Mouse (Mus musculus) heart, embryonic 10.5 days (tissue): ENCODE data around the gene Gm3015. TPM values are rescaled to one million over a fixed set of nuclear protein-coding genes. Genes with fewer than 3 reads are reported as not detected.
"Not testable (repeated sequence)": the region's sequence is repeated elsewhere in the genome, so short reads cannot be mapped to it uniquely, and the experiment has no call there.

Source experiments
- DNase-seq: peaks from one replicate; pipeline ENCODE4 v3.0.0-alpha.2; 2017; ENCODE audit warnings: low spot score
- H3K27ac ChIP-seq: fragments of 300-500 bp; sonication (generic); 2 replicates; pipeline ENCODE4 v1.5.1; 2016; ENCODE audit warnings: mild to moderate bottlenecking
- H3K27me3 ChIP-seq: fragments of 300-500 bp; sonication (generic); 2 replicates; pipeline ENCODE4 v1.6.1; 2016; ENCODE audit warnings: mild to moderate bottlenecking; ENCODE audit not compliant: poor library complexity, insufficient read depth, severe bottlenecking
- H3K36me3 ChIP-seq: fragments of 300-500 bp; sonication (generic); 2 replicates; pipeline ENCODE4 v1.6.1; 2016; ENCODE audit warnings: mild to moderate bottlenecking, moderate library complexity
- H3K4me1 ChIP-seq: fragments of 300-500 bp; sonication (generic); 2 replicates; pipeline ENCODE4 v1.6.1; 2016; ENCODE audit warnings: mild to moderate bottlenecking
- H3K4me3 ChIP-seq: fragments of 300-500 bp; sonication (generic); 2 replicates; pipeline ENCODE4 v1.5.1; 2016; ENCODE audit warnings: mild to moderate bottlenecking, moderate library complexity
- H3K9me3 ChIP-seq: fragments of 300-500 bp; sonication (generic); 2 replicates; pipeline ENCODE4 v1.6.1; 2016; ENCODE audit warnings: mild to moderate bottlenecking, moderate library complexity
- WGBS: fragments of 180-500 bp; shearing (Covaris S2); methylation state at CpG from one replicate; pipeline ENCODE4 v1.1.7; 2016; 5-methylcytosine and 5-hydroxymethylcytosine counted together
- polyA plus RNA-seq: library from polyadenylated mRNA; unstranded; fragments of >200 nt; fragmentation: Nextera tagmentation; extraction: Ambion mirVana; gene quantifications from 2 replicates; pipeline ENCODE4 v1.2.1, GENCODE M21; 2016

Gm3015 gene
- polyA plus RNA-seq = not detected in 2 replicates

DNA sequence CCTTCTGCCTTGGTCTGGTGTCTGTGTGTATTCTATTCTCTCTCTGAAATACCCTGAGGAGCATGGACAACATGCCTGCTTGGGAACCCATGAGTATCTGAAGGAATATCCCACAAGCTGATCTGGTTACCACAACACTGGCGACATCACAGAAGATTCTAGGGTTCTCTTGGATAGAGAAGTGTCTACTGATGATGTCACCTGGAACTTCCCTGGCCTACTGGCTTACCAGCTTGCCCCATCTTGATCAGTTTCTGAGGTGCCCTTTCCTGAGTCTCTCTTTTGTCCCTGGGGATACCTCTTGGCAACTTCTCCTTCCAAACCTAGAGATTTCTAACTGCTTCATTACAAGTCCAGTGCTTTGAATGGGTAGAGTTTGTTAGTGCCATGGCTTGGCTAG, at the start of gene Gm3015:
Gene Gm3015, minus strand, starts transcription at position 101 of the 400 bp plus-strand sequence.
- not testable (repeated sequence) for H3K27me3 ChIP-seq, DNase-seq, H3K36me3 ChIP-seq, H3K27ac ChIP-seq, H3K4me3 ChIP-seq, H3K9me3 ChIP-seq, H3K4me1 ChIP-seq
- WGBS = 90% methylated on average over 1 of the region's 1 CpGs

DNA sequence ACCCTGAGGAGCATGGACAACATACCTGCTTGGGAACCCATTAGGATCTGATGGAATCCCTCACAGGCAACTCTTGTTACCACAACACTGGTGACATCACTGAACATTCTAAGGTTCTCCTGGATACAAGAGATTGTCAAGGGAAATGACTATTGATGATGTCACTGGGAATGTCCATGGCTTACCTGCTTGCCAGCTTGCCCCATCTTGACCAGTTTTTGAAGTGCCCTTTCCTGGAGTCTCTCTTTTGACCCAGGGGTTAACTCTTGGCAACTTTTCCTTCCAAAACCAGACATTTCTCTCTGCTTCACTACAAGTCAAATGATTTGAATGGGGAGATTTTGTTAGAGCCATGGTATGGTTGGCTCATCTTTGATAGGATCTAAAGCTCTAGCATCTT, 29.3 kb upstream of the Gm3015 start, which contains the start of gene Gm10377:
Gene Gm10377, minus strand, starts transcription at position 101 of the 400 bp plus-strand sequence.
- not testable (repeated sequence) for H3K27me3 ChIP-seq, H3K27ac ChIP-seq, H3K4me1 ChIP-seq, H3K4me3 ChIP-seq, DNase-seq, H3K36me3 ChIP-seq, H3K9me3 ChIP-seq

Other genes starting within 250 kb of the Gm3015 start
- not detected in 2 replicates for gene Gm8024, start 244.5 kb downstream of the Gm3015 start, polyA plus RNA-seq
- not detected in 2 replicates for gene Gm17124, start 168.9 kb downstream of the Gm3015 start, polyA plus RNA-seq
- not detected in 2 replicates for gene Gm3633, start 126.9 kb downstream of the Gm3015 start, polyA plus RNA-seq
- gene Gm10378, start 112.9 kb downstream of the Gm3015 start, polyA plus RNA-seq = not detected in 2 replicates
- gene Gm10377, start 29.2 kb upstream of the Gm3015 start, polyA plus RNA-seq = not detected in 2 replicates
- not detected in 2 replicates for gene Gm21977, start 84.7 kb upstream of the Gm3015 start, polyA plus RNA-seq
- gene Gm8082, start 224.8 kb upstream of the Gm3015 start, polyA plus RNA-seq = not detected in 2 replicates
- gene Gm10376, start 246.8 kb upstream of the Gm3015 start, polyA plus RNA-seq = not detected in 2 replicates